Mouse (Mus musculus) kidney, embryonic 16.5 days (tissue): ENCODE measurements around the gene Fam178b. TPM values are rescaled to one million over a fixed set of nuclear protein-coding genes. Genes with fewer than 3 reads are reported as not detected.

Experiments
- ATAC-seq: fragments of 200-750 bp; cut with Nextera tagmentation; 2 replicates; pipeline ENCODE4 v1.8.0; 2017; ENCODE audit warnings: moderate TSS enrichment; ENCODE audit not compliant: low FRiP score, low TSS enrichment
- H3K27ac ChIP-seq: fragments of 300-500 bp; sonication (generic); 2 replicates; pipeline ENCODE4 v1.5.1; 2014; ENCODE audit warnings: low read length
- H3K27me3 ChIP-seq: fragments of 300-500 bp; sonication (generic); 2 replicates; pipeline ENCODE4 v1.6.1; 2014; ENCODE audit warnings: low read length, control low read depth, mixed read lengths; ENCODE audit not compliant: insufficient read depth
- H3K36me3 ChIP-seq: fragments of 300-500 bp; sonication (generic); 2 replicates; pipeline ENCODE4 v1.6.1; 2014; ENCODE audit warnings: low read length, control low read depth, mixed read lengths; ENCODE audit not compliant: insufficient read depth
- H3K4me1 ChIP-seq: fragments of 300-500 bp; sonication (generic); 2 replicates; pipeline ENCODE4 v1.6.1; 2014; ENCODE audit warnings: low read length, control low read depth, mixed read lengths; ENCODE audit not compliant: insufficient read depth
- H3K4me2 ChIP-seq: fragments of 300-500 bp; sonication (generic); replicated peaks from 2 replicates; pipeline ENCODE4 v1.6.1; 2014; ENCODE audit warnings: low read depth, low read length
- H3K4me3 ChIP-seq: fragments of 300-500 bp; sonication (generic); 2 replicates; pipeline ENCODE4 v1.5.1; 2014; ENCODE audit warnings: mild to moderate bottlenecking, low read length
- H3K9ac ChIP-seq: fragments of 300-500 bp; sonication (generic); replicated peaks from 2 replicates; pipeline ENCODE4 v1.6.1; 2014; ENCODE audit warnings: low read length
- H3K9me3 ChIP-seq: fragments of 300-500 bp; sonication (generic); 2 replicates; pipeline ENCODE4 v1.6.1; 2016; ENCODE audit warnings: low read length, control low read depth
- WGBS: fragments of 180-500 bp; shearing (Covaris S2); extraction: QIAGEN DNeasy Blood & Tissue Kit; methylation state at CpG from one replicate; pipeline ENCODE4 v1.1.7; 2014; 5-methylcytosine and 5-hydroxymethylcytosine counted together
- polyA plus RNA-seq: library from polyadenylated mRNA; unstranded; fragments of >200 nt; fragmentation: Nextera tagmentation; extraction: Ambion mirVana; gene quantifications from 2 replicates; pipeline ENCODE4 v1.2.1, GENCODE M21; 2015

The Fam178b gene
- polyA plus RNA-seq, 1 experiment from 2014 or later: 1.8 TPM

- 29% methylated on average over 2 of the region's 2 CpGs for WGBS
- peak overlapping the region; percentile 73 for H3K27ac ChIP-seq
Measured at GRCm38 (mm10) chr1:36563197-36563596, 119.8 kb downstream of the Fam178b start.

GRCm38 (mm10) chr1:36562388-36562787 lies 120.6 kb downstream of the Fam178b start:
- Histone ChIP-seq H3K9me3 (no peaks in the 10 kb centered on the region), H3K4me1 (peaks cover 78% of the 10 kb centered on the region), H3K27me3 (no peaks in the 10 kb centered on the region), H3K4me2 (no peak overlapping the region), H3K36me3 (no peaks in the 10 kb centered on the region), H3K27ac (no peak overlapping the region; the same call in 1 of the 2 replicates), H3K9ac (0 out of 2 replicates have a peak overlapping the region, but pooled peaks have one; percentile 5), H3K4me3 (no peak overlapping the region)
- ATAC-seq: no peak
- WGBS: 50% methylated on average over 4 of the region's 4 CpGs

More at GRCm38 (mm10) chr1:36563197-36563596, 119.8 kb downstream of the Fam178b start:
- peak overlapping the region; percentile 6; the same call in 1 of the 2 replicates for H3K9ac ChIP-seq
- H3K9me3 ChIP-seq: no peaks in the 10 kb centered on the region
- H3K36me3 ChIP-seq: no peaks in the 10 kb centered on the region
- no peak overlapping the region for H3K4me3 ChIP-seq
- H3K4me1 ChIP-seq: peaks cover 84% of the 10 kb centered on the region
- H3K27me3 ChIP-seq: no peaks in the 10 kb centered on the region
- ATAC-seq: peak; percentile 14
- H3K4me2 ChIP-seq: no peak overlapping the region

- H3K27me3 ChIP-seq: no peaks in the 10 kb centered on the region
- H3K9me3 ChIP-seq: no peaks in the 10 kb centered on the region
- ATAC-seq: no peak
- WGBS: 20% methylated on average over 6 of the region's 6 CpGs
- H3K27ac ChIP-seq: peak overlapping the region; percentile 69
- H3K4me3 ChIP-seq: no peak overlapping the region
- no peak overlapping the region for H3K4me2 ChIP-seq
- peaks cover 67% of the 10 kb centered on the region for H3K4me1 ChIP-seq
- H3K9ac ChIP-seq: no peak overlapping the region
- no peaks in the 10 kb centered on the region for H3K36me3 ChIP-seq
Measured at GRCm38 (mm10) chr1:36560903-36561302, 122.1 kb downstream of the Fam178b start.

DNA sequence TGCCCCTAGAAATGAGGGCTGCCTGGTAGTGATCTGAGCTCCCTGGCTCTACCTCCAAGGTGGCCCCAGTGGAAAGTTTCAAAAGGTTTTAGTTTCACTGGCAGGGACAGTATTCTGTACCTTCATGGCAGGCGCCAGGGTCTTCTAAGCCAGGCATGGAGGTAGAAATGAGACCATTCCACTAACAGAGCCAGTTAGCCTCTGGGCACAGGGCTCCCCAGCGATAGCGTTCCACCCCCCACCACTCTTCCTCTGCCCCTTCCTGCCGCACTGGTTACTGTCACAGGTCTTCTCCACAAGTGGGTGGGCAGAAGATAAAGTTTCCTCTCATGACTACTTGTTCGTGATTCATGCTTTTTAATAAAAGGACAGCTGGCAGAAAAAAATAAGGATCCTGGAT lies 123.1 kb downstream of the Fam178b start:
- WGBS: 40% methylated on average over 5 of the region's 5 CpGs
- H3K4me3 ChIP-seq: no peak overlapping the region
- no peak for ATAC-seq
- peaks cover 76% of the 10 kb centered on the region for H3K4me1 ChIP-seq
- no peak overlapping the region for H3K4me2 ChIP-seq
- H3K9me3 ChIP-seq: no peaks in the 10 kb centered on the region
- 0 out of 2 replicates have a peak, but pooled peaks cover 3% of the 10 kb centered on the region for H3K36me3 ChIP-seq
- H3K27ac ChIP-seq: peak overlapping the region; percentile 98; the same call in 1 of the 2 replicates
- no peaks in the 10 kb centered on the region for H3K27me3 ChIP-seq
- H3K9ac ChIP-seq: no peak overlapping the region; the same call in 1 of the 2 replicates

GRCm38 (mm10) chr1:36559256-36559655 lies 123.7 kb downstream of the Fam178b start:
- peak overlapping the region; percentile 97 for H3K4me2 ChIP-seq
- peak overlapping the region; percentile 90 for H3K9ac ChIP-seq
- H3K36me3 ChIP-seq: peaks cover 6% of the 10 kb centered on the region
- peaks cover 76% of the 10 kb centered on the region for H3K4me1 ChIP-seq
- no peak for ATAC-seq
- no peaks in the 10 kb centered on the region for H3K9me3 ChIP-seq
- 9% methylated on average over 4 of the region's 4 CpGs for WGBS
- H3K27ac ChIP-seq: peak overlapping the region; percentile 98
- H3K27me3 ChIP-seq: no peaks in the 10 kb centered on the region
- peak overlapping the region; percentile 89 for H3K4me3 ChIP-seq

DNA sequence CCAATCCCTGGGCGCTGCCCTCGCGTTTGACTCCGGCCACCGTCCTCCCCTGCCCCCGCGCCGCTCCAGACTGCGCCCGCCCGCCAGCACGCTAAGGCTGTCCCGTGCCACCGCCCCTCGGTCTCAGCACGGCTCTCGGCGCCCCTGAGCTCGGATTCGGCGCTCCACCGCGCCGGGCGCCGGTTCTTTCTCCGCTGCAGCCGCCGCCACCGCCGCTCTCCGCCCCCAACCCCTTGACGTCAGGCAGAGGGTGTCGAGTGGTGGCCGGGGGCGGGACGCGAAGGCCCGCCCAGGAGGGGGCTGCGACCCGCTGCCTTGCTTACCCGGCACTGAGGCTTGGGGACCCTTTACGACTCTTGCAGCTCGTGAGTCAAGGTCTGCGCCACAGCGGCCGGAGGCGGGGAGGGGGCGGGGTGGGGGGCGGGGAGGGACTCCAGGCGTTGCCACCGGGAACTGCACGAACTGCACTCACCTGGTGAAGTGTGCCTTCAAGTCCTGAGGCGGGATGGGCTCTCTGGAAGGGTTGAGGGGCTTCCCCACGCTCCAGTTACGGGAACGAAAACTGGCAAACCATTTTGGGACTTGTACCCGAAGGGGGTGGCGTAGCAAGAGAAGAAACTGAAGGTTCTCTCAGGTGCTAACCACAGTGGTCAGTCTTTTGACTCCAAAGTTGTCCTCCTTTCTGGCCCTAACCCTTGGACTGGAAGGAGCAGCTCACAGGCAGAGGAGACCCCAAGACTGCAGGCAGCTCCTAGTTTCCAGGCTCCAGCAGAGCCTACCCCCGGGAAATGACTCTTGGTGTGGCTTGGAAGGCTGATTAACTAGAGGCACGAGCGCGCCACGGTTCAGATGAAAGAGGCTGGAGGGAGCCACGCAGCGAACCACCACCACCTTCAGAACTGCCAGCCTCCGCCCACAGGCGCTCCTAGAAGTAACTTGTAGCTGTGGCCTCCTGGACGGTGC lies 124.7 kb downstream of the Fam178b start, which contains the start of gene Sema4c:
TSS of gene Sema4c (minus strand) at position 319 of the 963 bp plus-strand sequence.
- Histone ChIP-seq H3K4me3 (peak within 1 kb of the TSS; percentile 89), H3K27me3 (no peaks in the 10 kb centered on the region), H3K4me1 (peaks cover 77% of the 10 kb centered on the region), H3K36me3 (peaks cover 16% of the 10 kb centered on the region), H3K9me3 (no peaks in the 10 kb centered on the region), H3K27ac (peak within 1 kb of the TSS; percentile 98), H3K4me2 (peak within 1 kb of the TSS; percentile 97), H3K9ac (peak within 1 kb of the TSS; percentile 90)
- peak; percentile 73 for ATAC-seq
- under 1% methylated on average over 64 of the region's 69 CpGs for WGBS

GRCm38 (mm10) chr1:36557457-36558011 lies 125.4 kb downstream of the Fam178b start:
- peaks cover 24% of the 10 kb centered on the region for H3K36me3 ChIP-seq
- H3K27me3 ChIP-seq: no peaks in the 10 kb centered on the region
- ATAC-seq: peak; percentile 78
- peak overlapping the region; percentile 90 for H3K9ac ChIP-seq
- H3K4me1 ChIP-seq: peaks cover 76% of the 10 kb centered on the region
- WGBS: under 1% methylated on average over 48 of the region's 48 CpGs
- peak overlapping the region; percentile 89 for H3K4me3 ChIP-seq
- H3K4me2 ChIP-seq: peak overlapping the region; percentile 97
- peak overlapping the region; percentile 98 for H3K27ac ChIP-seq
- H3K9me3 ChIP-seq: no peaks in the 10 kb centered on the region

DNA sequence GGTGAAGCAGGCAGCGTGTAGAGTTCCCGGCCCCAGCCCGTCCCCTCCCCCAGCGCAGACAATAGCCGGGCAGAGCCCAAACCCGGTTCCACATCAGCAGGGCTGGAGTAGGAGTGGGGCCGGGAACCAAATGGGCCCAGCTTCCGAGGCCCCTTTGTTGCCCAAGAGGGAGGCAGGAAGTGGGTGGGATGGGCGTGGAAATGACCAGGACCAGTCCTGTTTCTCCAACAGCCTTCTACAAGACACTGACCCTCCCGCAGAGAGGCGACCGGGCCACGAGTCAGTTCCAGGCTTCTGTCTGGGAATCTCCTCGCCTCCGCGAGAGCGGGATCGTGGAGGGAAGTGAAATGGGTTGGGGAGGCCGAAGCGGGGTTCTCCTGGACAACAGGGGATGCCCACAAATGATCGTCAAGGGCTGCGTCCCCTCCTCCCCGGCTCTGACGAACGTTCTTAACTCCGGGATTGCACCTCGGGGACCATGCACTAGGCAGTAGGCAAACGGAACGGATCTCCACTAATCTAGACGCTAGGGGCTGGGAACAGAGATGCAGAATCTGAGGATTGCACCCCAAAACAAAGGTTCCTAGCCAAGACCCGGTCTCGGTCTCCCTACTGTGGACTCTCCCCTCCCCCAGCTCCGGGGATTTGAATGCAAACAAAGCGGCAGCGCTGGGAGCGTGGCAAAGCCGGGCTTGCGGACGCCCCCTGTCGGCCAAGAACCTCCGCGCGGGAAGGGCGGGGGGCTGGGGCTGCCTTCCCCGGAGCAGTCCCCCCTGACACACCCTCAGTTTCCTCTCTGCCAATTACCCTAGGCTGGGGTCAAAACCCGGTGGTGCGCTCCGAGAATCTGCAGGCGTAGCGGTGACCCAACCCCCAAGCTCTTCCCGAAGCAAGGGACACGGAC lies 126.2 kb downstream of the Fam178b start:
- ATAC-seq: peak; percentile 78
- 0% methylated on average over 52 of the region's 52 CpGs for WGBS

GRCm38 (mm10) chr1:36555798-36556395 lies 127.1 kb downstream of the Fam178b start:
- H3K4me1 ChIP-seq: peaks cover 62% of the 10 kb centered on the region
- H3K9me3 ChIP-seq: no peaks in the 10 kb centered on the region
- WGBS: 4% methylated on average over 8 of the region's 8 CpGs
- peak overlapping the region; percentile 89 for H3K4me3 ChIP-seq
- no peaks in the 10 kb centered on the region for H3K27me3 ChIP-seq
- H3K27ac ChIP-seq: peak overlapping the region; percentile 98
- ATAC-seq: no peak
- H3K4me2 ChIP-seq: peak overlapping the region; percentile 97
- H3K9ac ChIP-seq: peak overlapping the region; percentile 90
- H3K36me3 ChIP-seq: peaks cover 40% of the 10 kb centered on the region

More for the DNA sequence above, 126.2 kb downstream of the Fam178b start:
- H3K36me3 ChIP-seq: peaks cover 31% of the 10 kb centered on the region
- H3K9ac ChIP-seq: peak overlapping the region; percentile 90
- H3K4me1 ChIP-seq: peaks cover 71% of the 10 kb centered on the region
- H3K27me3 ChIP-seq: no peaks in the 10 kb centered on the region
- H3K4me2 ChIP-seq: peak overlapping the region; percentile 97
- peak overlapping the region; percentile 89 for H3K4me3 ChIP-seq
- H3K27ac ChIP-seq: peak overlapping the region; percentile 98
- no peaks in the 10 kb centered on the region for H3K9me3 ChIP-seq
